Mouse (Mus musculus) small intestine, adult 2 months (tissue): ENCODE results near the gene Gm9857. TPM values are rescaled to one million over a fixed set of nuclear protein-coding genes. Genes with fewer than 3 reads are reported as not detected.
A peak's percentile ranks its signal among the peaks of the same experiment; 100 is the strongest.

Source experiments
- H3K27ac ChIP-seq: fragments of 200-500 bp; 2 replicates; pipeline ENCODE4 v1.5.1; 2012; ENCODE audit warnings: low read depth, low read length, control low read depth, inconsistent platforms; ENCODE audit not compliant: insufficient read depth
- H3K27me3 ChIP-seq: fragments of 200-500 bp; 2 replicates; pipeline ENCODE4 v1.6.1; 2012; ENCODE audit warnings: mild to moderate bottlenecking, moderate library complexity, low read length, inconsistent platforms; ENCODE audit not compliant: control insufficient read depth, insufficient read depth
- H3K36me3 ChIP-seq: fragments of 200-500 bp; 2 replicates; pipeline ENCODE4 v1.6.1; 2012; ENCODE audit warnings: mild to moderate bottlenecking, low read length, control low read depth, inconsistent platforms; ENCODE audit not compliant: control insufficient read depth, insufficient read depth
- H3K4me1 ChIP-seq: fragments of 200-500 bp; 2 replicates; pipeline ENCODE4 v1.6.1; 2012; ENCODE audit warnings: low read length, inconsistent platforms, mixed read lengths; ENCODE audit not compliant: control insufficient read depth, insufficient read depth, insufficient read length
- H3K4me3 ChIP-seq: fragments of 200-500 bp; 2 replicates; pipeline ENCODE4 v1.5.1; 2012; ENCODE audit warnings: low read depth, mild to moderate bottlenecking, control low read depth, inconsistent platforms, low read length, moderate library complexity
- CTCF ChIP-seq: fragments of 200-500 bp; IDR thresholded peaks from 2 replicates; pipeline ENCODE4 v1.5.1; 2012; ENCODE audit warnings: low read depth, mild to moderate bottlenecking, control low read depth, inconsistent platforms, low read length, moderate library complexity, mixed read lengths; ENCODE audit not compliant: insufficient replicate concordance, insufficient read length; ENCODE audit errors: extremely low read depth
- POLR2A ChIP-seq: fragments of 200-500 bp; IDR thresholded peaks from 2 replicates; pipeline ENCODE4 v1.6.1; 2012; ENCODE audit warnings: low read depth, mild to moderate bottlenecking, control low read depth, inconsistent platforms, low read length, moderate library complexity
- WGBS: fragments of 180-500 bp; shearing (Covaris S2); methylation state at CpG from one replicate; pipeline ENCODE4 v1.1.7; 2018; 5-methylcytosine and 5-hydroxymethylcytosine counted together
- polyA plus RNA-seq: library from polyadenylated mRNA; depleted of rRNA; stranded (reverse); fragments of >200 nt; gene quantifications from 2 replicates; pipeline ENCODE4 v1.2.3, GENCODE M21; 2012

The Gm9857 gene
- polyA plus RNA-seq, 1 experiment: not detected

DNA sequence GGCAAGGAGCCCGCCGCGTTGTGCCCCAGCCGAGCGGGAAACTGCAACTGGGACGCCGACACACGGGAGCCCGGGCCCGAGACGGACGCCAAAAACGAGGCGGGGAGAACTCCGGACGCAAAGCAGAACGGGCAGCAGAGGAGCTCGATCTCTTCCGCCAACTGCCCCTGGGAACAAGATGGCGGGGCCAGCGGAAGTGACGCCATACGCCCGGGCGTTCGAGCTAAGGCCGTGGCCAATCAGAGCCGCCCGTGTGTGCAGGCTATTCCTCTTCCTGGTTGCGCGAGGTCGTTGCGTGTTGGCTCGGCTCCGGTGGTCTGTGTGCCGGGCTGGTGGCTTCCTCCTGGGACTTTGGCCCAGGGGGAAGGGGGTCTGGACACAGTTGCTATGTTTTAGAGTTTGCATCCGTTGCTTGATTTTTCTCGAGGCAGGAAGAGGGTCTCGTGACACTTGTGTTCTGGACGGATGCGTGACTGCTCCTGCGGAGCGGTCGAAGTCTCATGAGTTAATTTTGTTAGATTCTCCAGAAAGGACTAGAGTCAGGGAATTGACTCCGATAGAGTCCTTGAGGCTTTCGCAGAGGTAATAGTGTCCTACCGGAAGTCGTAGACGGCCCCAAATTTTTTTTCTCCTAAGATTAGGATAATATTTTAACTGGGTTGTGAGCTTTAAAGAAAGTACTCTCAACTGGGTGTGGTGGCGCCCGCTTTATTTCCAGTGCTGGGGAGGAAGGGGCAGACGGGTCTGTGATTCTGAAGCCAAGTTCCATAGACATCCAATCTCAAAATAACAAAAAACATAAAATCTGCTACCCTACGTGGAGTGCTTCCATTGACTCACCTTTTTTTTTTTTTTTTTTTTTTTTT is 28.5 kb downstream of the Gm9857 start, which contains the start of gene Prpf38b:
Prpf38b (minus strand) TSS at position 180 of the 866 bp plus-strand sequence.
- TF ChIP-seq CTCF (no peak), POLR2A (no peak; the same call in none of the 2 replicates)
- Histone ChIP-seq H3K27me3 (no peaks in the 10 kb centered on the region), H3K4me3 (peak within 1 kb of the TSS; percentile 81), H3K4me1 (peaks cover 3% of the 10 kb centered on the region; the same call in 1 of the 2 replicates), H3K27ac (peak within 1 kb of the TSS; percentile 97), H3K36me3 (peaks cover 14% of the 10 kb centered on the region)
- under 1% methylated on average over 53 of the region's 53 CpGs for WGBS

DNA sequence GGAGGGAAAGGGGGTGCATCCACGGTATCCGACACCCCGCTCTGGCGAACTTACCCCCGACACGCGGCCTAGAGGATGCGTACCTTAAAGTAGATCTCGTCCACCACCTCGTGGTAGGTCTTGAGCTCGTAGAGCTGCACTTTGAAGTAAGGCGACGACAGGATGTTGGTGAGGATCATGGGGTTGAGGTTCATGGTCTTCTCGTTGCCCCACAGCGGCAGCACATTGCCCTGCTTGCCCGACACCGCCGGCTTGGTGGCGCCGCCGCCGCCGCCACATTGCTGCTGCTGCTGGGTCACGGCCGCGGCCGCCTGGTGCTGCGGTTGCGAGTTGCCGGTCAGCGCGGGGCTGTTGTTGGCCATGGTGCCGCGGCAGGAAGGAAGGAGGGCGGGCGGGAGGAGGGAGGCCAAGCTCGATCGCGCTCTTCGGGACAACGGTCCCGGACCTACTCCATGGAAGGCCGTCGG is 29.1 kb downstream of the Gm9857 start:
- Histone ChIP-seq H3K27me3 (no peaks in the 10 kb centered on the region), H3K4me1 (peaks cover 3% of the 10 kb centered on the region; the same call in 1 of the 2 replicates), H3K4me3 (peak overlapping the region; percentile 81), H3K27ac (peak overlapping the region; percentile 97), H3K36me3 (peaks cover 18% of the 10 kb centered on the region)
- TF ChIP-seq CTCF (peak; percentile 63; the same call in 1 of the 2 replicates), POLR2A (peak; percentile 35; the same call in 1 of the 2 replicates)
- under 1% methylated on average over 42 of the region's 44 CpGs for WGBS

DNA sequence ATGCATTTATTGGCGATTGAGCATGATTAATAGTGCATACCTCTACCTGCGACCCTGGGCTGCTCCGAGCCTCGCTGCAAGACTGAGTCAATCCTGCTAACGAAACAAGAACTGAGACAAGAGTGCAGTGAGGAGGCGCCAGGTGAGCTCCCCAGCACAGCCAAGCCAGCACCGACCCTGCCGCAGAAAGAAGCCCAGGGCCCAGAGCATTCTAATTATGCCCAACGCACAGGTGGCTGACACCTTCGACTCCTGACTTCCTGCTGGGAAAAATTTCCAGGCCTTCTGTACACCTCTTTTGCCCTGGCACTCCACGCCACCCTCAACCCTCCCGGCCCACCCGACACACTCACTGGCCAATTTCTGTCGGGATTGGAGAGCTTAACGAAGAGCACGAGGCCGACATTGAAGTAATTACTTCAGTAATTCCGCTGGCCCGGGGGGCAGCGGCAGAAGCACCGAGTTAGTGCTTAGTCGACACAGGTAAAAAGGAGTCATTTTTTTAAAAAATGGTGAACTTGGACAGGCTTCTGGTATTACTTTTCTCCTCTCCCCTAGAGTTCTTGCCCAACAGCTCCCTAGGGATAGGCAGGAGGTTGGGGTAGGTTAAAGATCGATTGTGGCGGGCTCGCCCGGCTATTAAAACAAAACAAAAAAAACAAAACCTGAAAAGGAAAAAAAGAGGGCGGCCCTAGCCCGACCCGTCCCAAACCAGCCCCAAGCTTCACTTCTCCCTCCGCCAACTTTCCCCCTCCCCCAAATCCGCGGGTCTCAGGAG is 29.8 kb downstream of the Gm9857 start:
- under 1% methylated on average over 32 of the region's 32 CpGs for WGBS
- Histone ChIP-seq H3K27ac (peak overlapping the region; percentile 97), H3K36me3 (peaks cover 24% of the 10 kb centered on the region), H3K4me3 (peak overlapping the region; percentile 81), H3K27me3 (no peaks in the 10 kb centered on the region), H3K4me1 (peaks cover 3% of the 10 kb centered on the region; the same call in 1 of the 2 replicates)
- TF ChIP-seq POLR2A (no peak), CTCF (no peak)

DNA sequence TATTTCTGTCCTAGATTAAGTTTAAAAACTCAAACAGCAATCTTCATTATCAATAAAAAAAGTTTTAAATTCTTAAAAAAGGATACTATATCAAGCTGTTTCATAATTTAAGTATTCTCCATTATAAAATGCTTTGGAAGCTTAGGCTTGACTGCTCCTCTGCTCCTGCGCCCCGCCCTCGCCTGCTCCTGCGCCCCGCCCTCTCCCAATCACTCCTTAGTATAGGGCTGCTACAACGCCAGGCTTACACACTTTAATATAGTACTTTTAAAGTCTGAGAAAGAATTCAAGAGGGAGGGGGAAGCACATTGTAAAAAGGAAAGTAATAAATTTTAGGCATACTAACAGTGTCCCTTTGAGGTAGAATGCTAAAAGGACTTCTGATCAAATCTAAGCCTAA is 37.3 kb downstream of the Gm9857 start:
- no peak overlapping the region for H3K27ac ChIP-seq

DNA sequence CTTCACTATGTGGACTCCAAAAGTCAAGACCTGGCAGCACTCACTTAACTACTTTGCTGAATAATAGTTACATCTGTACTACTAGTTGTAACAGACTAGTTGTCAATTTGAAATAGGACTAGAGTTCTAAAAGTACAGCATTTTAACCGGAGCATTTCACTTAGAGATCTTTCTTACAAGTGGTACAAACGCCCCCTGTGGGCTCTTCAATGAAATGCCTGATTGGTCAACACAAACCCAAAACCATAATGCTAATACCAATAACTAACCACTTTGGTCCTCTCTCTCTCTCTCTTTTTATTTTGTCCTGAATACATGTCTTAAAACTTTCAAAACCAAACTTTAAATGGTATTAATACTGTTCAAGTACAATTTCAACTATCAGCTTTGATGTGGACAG is 38.2 kb downstream of the Gm9857 start:
- no peaks in the 10 kb centered on the region for H3K4me1 ChIP-seq
- no peaks in the 10 kb centered on the region for H3K27me3 ChIP-seq
- WGBS: 51% methylated on average over 2 of the region's 2 CpGs
- H3K27ac ChIP-seq: no peak overlapping the region
- H3K36me3 ChIP-seq: peaks cover 39% of the 10 kb centered on the region
- no peak overlapping the region for H3K4me3 ChIP-seq
- TF ChIP-seq CTCF: no peak
- no peak for TF ChIP-seq POLR2A

More for the DNA sequence above, 37.3 kb downstream of the Gm9857 start:
- Histone ChIP-seq H3K4me3 (no peak overlapping the region), H3K4me1 (no peaks in the 10 kb centered on the region), H3K36me3 (peaks cover 44% of the 10 kb centered on the region), H3K27me3 (no peaks in the 10 kb centered on the region)
- 68% methylated on average over 6 of the region's 6 CpGs for WGBS
- no peak for TF ChIP-seq POLR2A
- no peak for TF ChIP-seq CTCF

DNA sequence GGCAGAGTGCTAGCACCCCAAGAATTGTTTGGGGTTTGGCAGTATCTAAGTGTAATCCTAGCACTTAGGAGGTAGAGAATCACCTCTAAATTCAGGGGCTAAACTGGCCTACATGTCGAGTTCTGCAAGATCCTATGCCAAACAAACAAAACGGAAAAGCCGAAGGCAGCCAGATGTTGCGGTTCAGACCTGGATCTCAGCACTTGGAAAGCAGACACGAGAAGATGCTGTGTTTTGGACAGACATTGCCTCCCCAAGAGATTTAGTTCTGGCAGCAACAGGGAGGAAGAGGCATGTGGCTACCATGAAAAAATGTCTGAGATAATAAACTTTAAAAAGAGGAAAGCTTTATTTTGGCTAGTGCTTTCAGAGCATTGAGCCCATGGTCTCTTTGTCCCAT is 39.6 kb downstream of the Gm9857 start:
- peaks cover 28% of the 10 kb centered on the region for H3K36me3 ChIP-seq
- H3K4me3 ChIP-seq: no peak overlapping the region
- H3K27ac ChIP-seq: peak overlapping the region; percentile 7; the same call in 1 of the 2 replicates
- H3K27me3 ChIP-seq: no peaks in the 10 kb centered on the region
- H3K4me1 ChIP-seq: no peaks in the 10 kb centered on the region
- TF ChIP-seq POLR2A: no peak
- TF ChIP-seq CTCF: no peak
- 82% methylated on average over 5 of the region's 5 CpGs for WGBS

DNA sequence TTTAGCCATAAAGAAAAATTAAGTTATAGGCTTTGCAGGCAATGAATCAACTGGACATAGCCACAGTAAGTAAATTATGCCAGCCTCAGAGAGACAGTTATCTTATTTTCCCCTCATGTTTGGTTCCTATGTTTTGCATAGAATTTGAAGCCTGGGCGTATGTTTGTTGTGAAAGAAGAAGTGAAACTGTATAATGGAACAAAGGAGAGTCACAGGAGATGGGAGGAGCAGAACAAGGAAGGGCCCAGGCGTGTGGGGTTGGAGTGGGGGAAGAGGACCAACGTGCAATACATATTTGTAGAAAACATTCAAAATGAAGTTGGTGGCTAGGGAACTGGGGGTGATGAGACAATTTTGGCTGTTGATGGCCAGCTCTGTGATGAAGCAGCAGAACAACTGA is 40.1 kb downstream of the Gm9857 start:
- Histone ChIP-seq H3K4me3 (no peak overlapping the region), H3K4me1 (no peaks in the 10 kb centered on the region), H3K36me3 (peaks cover 24% of the 10 kb centered on the region), H3K27me3 (no peaks in the 10 kb centered on the region), H3K27ac (0 out of 2 replicates have a peak overlapping the region, but pooled peaks have one; percentile 7)
- 65% methylated on average over 3 of the region's 3 CpGs for WGBS
- TF ChIP-seq POLR2A (no peak), CTCF (no peak)
